Mouse (Mus musculus): ENCODE results near the gene Celf2.
A peak's percentile ranks its signal among the peaks of the same experiment; 100 is the strongest.

Gene Celf2

DNA sequence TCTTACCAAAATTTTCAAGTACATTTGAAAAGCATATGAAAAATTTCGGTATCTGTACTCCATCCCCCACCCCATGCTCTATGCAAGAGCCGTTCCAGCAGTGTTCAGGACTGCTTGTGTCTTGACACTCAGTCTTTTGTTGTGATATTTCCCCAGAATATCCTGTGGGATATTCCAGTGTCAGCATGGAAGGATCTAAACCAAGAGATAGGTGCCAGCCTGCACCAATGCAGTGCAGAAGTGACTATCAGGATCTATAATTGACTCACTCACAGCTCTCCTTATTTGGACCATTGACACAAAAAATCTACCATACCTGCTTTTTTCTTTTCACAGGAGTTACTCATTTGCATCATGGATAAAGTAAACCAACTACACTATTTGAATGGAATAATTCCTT is 116.9 kb downstream of the Celf2 start:
- DNase-seq (ENCODE audit: low read depth, low spot score): no peak

DNA sequence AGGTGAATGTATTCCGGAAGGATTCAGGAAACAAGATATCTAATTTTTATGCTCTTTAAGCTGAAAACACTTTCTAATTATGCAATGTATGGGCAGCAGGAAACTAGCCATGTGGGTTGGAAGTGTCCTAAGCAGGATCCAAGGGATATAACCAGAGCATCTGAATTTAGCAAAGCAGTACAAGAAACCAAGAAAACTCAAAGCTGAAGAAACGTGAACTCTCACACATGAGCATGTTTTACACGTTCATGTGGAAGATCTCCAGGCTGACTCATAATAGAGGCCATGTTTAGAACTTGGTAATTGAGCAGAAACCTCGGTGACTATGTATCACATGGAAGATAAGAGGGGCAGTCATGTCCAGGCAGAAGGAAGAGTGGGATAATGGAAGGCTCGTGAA is 120.1 kb downstream of the Celf2 start:
- no peak for DNase-seq (ENCODE audit: low read depth, low spot score)

DNA sequence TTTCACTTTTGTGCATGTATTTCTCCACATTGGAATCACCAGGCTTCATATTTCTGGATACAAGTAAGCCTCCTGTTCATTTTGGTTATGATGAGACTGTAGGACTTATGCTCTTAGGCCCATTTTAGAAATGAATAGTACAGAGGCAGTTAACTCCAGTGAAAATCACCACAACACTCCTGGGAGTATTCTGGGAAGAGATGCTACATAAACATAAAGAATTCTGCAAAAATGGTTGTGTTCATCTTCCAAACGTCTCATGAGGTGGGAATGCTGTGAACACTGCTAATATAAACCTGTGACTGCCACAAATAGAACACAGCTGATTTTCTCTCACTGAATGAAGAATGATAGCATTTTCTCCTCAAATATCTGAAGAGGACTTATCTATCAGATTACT is 130.6 kb downstream of the Celf2 start:
- DNase-seq (ENCODE audit: low read depth, low spot score): no peak

DNA sequence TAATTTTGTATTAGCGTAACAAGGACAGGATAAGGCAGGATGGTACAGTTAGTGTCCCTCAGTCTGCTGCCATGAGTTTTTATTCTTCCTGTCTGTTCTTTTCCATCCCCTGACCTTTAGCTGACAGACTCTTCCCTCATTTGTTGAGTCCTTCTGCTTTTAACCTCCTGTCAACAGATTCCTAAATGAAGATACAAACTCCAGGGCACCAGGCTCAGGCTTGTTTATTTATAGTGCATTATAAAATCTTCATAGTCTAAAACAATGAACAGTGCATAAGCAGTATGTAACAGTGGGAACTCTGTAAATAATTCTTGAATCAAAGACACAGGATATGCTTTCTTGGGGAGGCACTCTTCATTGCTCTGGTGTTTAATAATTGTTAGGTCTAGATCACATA is 131.5 kb downstream of the Celf2 start:
- no peak for DNase-seq (ENCODE audit: low read depth, low spot score)

GRCm38 (mm10) chr2:7367738-7368137 is 141.6 kb downstream of the Celf2 start:
- DNase-seq (ENCODE audit: low read depth, low spot score): no peak

DNA sequence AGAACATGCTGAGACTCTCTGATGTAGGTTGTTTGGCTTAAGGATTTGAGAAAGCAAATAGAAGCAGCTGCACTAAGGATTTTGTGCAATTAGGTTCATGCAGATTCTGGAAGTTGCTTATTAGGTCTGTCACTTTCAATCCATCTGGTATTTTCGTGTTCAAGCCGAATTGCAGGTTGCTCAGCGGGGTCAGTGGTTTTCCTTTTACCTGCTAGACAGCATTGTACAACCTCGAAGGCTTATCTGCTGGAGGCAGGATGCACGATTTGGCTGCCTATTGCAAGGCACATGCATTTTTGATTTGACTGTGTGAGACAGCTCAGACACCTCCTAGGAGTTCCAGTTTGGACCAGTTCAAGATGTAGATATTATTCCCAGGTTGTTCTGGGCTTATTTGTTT is 149.8 kb downstream of the Celf2 start:
- DNase-seq (ENCODE audit: low read depth, low spot score): no peak

DNA sequence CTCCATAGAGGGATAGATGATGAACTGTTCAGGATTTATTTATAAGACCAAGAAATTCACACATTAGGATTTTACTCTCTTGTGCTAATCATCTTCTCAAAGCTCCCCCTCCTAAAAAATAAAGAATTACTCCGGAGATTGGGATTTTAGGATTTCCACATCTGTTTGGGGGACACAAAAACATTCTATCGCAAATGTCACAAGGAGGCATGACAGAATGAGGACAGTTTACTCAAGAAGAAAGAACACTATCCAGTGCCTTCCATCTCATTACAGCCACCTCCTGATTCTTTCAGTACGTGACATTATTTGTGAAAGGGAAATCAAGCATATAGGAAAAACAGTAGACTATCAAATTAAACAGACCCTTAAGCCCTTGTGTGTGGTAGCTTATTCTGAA is 150.5 kb downstream of the Celf2 start:
- DNase-seq (ENCODE audit: low read depth, low spot score): no peak

GRCm38 (mm10) chr2:7351234-7351633 is 158.1 kb downstream of the Celf2 start:
- no peak for DNase-seq (ENCODE audit: low read depth, low spot score)

DNA sequence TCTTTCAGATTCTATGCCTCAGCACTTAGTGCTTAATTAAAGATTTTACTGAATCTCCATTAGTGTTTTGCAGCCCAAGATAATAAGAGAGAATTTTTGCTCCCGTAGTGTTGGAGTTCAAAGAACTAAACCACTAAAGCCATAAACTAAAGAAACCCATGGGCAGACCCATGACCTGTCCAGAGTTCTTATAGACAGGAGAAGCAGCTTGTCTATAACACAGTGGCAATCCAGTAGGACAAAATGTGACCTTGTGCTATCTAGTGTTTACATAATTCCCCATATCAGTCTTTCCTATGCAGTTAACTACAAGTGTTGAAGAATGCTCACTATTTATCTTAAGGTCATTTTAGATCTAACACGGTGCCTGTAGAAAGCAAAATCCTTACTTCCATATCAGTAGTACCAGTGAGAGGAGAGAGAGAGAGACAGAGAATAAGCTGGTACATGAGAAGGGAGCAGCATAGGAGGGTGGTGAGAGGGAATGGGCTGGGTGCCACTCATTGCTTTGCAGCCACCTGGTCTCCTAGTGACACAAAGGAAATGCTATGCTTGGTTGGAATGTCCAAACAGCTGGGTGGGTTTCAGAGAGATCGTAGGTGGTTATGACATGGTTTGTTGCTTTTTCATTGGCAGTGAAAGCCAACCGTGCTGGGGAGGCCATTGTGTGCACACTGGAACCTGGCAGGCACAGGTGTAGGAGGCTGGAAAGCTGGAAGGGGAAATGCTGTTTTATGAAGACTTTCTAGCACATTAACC is 162.5 kb downstream of the Celf2 start:
- no peak for DNase-seq (ENCODE audit: low read depth, low spot score)

- no peak for DNase-seq (ENCODE audit: low read depth, low spot score)
Observed at GRCm38 (mm10) chr2:7344951-7345350, 164.4 kb downstream of the Celf2 start.

DNA sequence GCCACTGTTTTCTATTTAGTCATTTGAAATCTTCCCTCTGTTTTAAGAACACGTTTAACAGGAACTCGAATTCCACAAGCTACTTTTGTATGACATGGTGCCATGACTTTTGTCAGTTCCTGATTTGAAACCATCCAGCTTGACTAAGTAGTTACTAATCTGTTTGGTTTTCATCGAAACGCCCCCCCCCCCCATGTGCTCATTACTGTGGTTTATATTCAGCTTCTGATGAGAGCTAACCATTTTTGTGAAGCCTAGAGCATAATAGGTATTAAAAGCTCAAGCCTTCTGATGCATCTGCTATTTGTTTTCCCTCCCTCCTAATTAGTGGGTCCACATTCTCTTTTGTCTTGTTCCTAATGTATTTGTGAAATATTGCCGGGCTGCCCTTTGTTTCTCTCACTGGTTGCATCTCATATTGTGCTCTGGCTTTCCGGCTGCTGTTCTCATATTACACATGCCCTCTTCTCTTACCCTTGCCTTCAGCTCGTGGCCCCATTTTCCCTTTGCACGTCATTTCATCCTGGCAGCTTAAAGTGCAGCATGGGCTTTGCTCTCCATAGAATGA is 166.4 kb downstream of the Celf2 start:
- no peak for DNase-seq (ENCODE audit: low read depth, low spot score)

DNA sequence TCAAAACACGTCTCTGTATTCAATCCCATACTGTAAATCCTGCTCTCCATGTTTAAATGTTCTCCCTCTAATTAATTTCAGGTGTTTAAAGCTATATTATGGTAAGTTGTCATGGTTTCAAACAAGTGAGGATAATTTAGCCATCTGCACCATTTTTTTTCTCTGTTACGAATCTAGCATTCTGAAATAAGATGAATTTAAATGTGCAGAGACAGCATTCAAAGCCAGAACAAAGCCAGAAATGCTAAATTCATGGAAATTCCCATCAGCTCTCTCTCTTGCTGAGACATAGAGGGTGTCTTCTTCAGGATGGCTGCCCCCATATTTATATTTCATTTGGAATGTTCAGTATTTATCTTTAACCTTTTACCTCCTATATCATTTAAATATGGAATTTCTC is 174.5 kb downstream of the Celf2 start:
- peak; percentile 37 for DNase-seq (ENCODE audit: low read depth, low spot score)

DNA sequence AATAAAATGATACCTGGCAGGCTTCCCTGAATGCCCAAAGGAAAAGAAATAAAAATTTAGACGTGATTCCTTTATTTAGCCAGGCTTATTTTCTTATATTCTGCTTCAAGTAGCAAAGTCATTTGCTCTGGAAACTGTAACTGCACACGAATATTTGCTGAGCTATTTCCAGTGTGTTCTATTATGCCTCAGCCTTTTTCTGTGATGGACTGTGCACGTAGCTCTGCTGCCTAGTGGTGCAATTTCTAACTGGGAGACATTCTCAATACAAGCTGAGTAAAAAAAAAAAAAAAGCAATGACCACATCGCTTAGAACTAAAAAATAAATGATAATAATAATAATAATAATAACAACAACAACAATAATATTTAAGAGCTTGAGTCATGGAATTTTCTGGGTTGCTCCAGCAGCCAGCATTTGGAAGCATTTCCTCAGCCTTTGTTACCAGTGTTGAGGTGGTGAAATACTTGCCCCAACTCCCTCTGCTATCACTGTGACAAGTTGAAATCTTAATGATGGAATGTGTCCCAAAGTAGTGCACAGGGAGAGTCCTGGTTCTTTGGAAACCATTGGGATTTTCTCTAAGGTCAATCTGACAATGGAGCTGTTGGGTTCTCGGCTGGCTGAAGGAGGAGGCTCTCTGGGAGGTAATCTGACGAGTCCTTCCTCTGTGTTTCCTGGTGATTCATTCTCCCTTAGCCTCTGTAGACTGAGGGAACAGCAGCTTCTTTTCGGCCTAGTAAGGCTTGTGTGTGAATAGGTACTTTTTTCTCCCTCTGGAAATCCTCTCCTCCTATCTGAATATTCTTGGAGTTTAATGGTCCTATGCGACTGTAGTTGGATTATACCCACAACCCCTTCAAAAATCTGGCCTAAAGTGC is 181.1 kb downstream of the Celf2 start:
- DNase-seq (ENCODE audit: low read depth, low spot score): no peak

GRCm38 (mm10) chr2:7319760-7320159 is 189.6 kb downstream of the Celf2 start:
- no peak for DNase-seq (ENCODE audit: low read depth, low spot score)

DNA sequence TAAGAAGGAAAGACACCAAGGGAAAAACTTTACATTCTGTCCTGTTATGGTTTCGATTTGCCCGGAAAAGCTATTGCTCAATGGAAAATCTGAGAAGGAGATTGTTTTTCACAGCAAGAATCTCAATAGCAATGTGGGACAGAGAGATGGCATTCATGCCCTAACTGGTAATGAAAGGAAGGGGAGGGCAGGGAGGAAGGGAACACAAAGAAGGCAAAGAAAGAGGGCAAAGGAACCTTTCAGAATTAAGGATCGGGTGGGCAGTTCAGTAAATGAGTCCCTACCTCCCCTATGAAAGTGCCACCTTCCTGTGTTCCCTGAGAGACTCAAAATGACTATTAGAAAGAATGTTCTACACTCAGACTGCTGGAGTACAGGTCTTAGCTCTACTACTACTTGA is 197.6 kb downstream of the Celf2 start:
- no peak for DNase-seq (ENCODE audit: low read depth, low spot score)

DNA sequence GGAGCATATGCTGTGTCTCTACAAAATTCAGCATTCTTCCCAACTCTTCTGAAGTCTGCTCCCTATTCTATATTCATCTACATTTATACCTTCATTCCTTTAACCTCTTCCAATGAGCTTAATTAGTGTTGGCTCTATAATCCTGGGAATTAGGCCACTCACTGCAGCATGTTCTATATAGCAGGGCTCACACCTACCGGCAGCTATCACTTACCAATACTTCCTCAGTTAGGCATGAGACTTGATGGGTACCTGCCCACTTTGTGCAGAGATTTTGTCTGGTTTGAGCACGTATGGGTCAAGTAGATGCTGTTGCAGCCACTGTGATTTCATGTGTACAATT is 198.6 kb downstream of the Celf2 start:
- no peak for DNase-seq (ENCODE audit: low read depth, low spot score)

DNA sequence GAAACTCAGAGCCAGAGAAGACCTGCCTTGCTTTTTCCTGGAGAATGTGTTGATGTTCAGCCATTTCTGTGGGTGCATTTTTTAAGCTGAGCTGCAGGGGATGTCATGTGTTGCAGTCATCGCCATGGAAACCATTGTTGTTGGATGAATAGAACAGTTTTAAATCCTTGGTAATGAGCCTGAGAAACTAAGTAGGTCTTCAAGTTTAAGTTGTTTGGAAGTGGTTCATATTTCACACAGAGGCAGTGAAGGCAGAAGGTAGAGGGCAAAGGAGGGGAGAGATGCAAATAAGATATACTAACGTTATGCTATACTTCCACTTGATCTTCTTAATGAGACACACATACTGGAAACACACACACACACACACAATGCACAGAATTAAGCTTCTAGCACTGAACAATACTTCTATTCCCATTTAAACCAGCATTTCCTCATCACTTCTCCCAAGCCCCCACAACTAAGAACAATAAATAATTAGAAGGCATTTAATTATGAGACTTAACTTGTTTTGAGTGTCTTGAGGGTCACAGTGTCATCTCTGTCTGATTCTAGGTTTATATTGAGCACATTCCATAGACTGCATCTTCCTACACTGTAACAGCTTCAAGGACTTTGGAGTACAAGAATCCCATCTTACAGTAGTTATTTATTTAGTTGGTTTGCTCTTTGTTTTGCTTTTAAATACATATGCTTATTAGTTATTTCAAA is 199.1 kb downstream of the Celf2 start:
- DNase-seq (ENCODE audit: low read depth, low spot score): peak; percentile 64

DNA sequence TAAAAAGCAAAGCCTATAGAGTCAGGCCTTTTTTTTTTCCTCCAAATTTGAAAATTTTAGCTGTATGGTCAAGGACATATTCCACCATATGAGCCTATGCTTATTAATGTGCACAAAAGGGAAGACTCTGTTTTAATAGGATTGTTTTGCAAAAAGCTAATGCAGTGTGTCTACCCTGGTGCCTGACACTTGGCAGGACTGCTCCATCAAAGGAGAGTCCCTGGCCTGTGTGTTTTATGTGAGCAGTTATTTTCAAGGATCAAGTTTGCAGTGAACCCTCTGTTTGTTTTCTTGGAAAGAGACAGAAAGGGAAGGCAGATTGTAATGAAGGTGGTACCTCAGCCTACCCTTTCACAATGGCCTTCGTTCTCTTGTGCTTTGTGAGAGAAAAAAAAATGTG is 200.0 kb downstream of the Celf2 start:
- DNase-seq (ENCODE audit: low read depth, low spot score): no peak

GRCm38 (mm10) chr2:7308731-7309130 is 200.6 kb downstream of the Celf2 start:
- DNase-seq (ENCODE audit: low read depth, low spot score): no peak

GRCm38 (mm10) chr2:7287434-7287833 is 221.9 kb downstream of the Celf2 start:
- no peak for DNase-seq (ENCODE audit: low read depth, low spot score)

DNA sequence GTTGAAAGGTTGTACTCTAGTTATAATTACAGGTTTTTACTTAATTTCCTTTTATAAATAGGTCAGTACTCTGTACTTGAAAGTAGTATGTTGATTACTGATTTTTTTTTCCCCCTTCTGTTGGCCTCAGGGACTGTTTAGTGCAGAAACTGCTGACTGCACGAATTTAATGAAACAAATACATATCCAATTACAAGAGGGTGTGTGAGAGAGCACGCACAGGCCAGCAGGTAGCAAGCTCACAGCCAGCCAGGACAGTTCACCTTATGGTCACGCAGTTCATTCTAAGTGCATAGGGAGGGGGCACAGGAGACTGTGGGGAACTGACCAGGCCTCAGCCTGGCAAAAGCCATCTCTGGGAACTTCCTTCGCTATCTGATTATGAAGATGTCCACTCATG is 236.1 kb downstream of the Celf2 start:
- no peak for DNase-seq (ENCODE audit: low read depth, low spot score)

GRCm38 (mm10) chr2:7270051-7270450 is 239.3 kb downstream of the Celf2 start:
- DNase-seq (ENCODE audit: low read depth, low spot score): no peak
